Mouse (Mus musculus) embryonic facial prominence, embryonic 15.5 days (tissue): ENCODE results near the gene Synj2bp. TPM values are rescaled to one million over a fixed set of nuclear protein-coding genes. Genes with fewer than 3 reads are reported as not detected.
"Not testable (repeated sequence)": the region's sequence is repeated elsewhere in the genome, so short reads cannot be mapped to it uniquely, and the experiment has no call there.

ENCODE experiments used
- ATAC-seq: fragments of 200-750 bp; cut with Nextera tagmentation; 2 replicates; pipeline ENCODE4 v1.8.0; 2017; ENCODE audit warnings: low read depth, moderate TSS enrichment; ENCODE audit not compliant: insufficient number of reproducible peaks, low FRiP score, low TSS enrichment
- H3K27ac ChIP-seq: fragments of 300-500 bp; sonication (generic); replicated peaks from 2 replicates; pipeline ENCODE4 v1.5.1; 2015; ENCODE audit warnings: mild to moderate bottlenecking, inconsistent platforms
- H3K27me3 ChIP-seq: fragments of 300-500 bp; sonication (generic); 2 replicates; pipeline ENCODE4 v1.6.1; 2015; ENCODE audit warnings: inconsistent platforms
- H3K36me3 ChIP-seq: fragments of 300-500 bp; sonication (generic); 2 replicates; pipeline ENCODE4 v1.6.1; 2015; ENCODE audit warnings: mild to moderate bottlenecking, inconsistent platforms
- H3K4me1 ChIP-seq: fragments of 300-500 bp; sonication (generic); 2 replicates; pipeline ENCODE4 v1.6.1; 2015; ENCODE audit warnings: inconsistent platforms
- H3K4me2 ChIP-seq: fragments of 300-500 bp; sonication (generic); replicated peaks from 2 replicates; pipeline ENCODE4 v1.6.1; 2015; ENCODE audit warnings: mild to moderate bottlenecking, inconsistent platforms
- H3K4me3 ChIP-seq: fragments of 300-500 bp; sonication (generic); replicated peaks from 2 replicates; pipeline ENCODE4 v1.5.1; 2015; ENCODE audit warnings: mild to moderate bottlenecking, inconsistent platforms
- H3K9ac ChIP-seq: fragments of 300-500 bp; sonication (generic); 2 replicates; pipeline ENCODE4 v1.6.1; 2015; ENCODE audit warnings: inconsistent platforms
- H3K9me3 ChIP-seq: fragments of 300-500 bp; sonication (generic); replicated peaks from 2 replicates; pipeline ENCODE4 v1.6.1; 2016; ENCODE audit warnings: inconsistent platforms
- whole genome bisulfite sequencing: fragments of 180-500 bp; shearing (Covaris S2); methylation state at CpG from one replicate; pipeline ENCODE4 v1.1.7; 2015; 5-methylcytosine and 5-hydroxymethylcytosine counted together
- polyA plus RNA-seq: library from polyadenylated mRNA; unstranded; fragments of >200 nt; fragmentation: Nextera tagmentation; extraction: Ambion mirVana; gene quantifications from 2 replicates; pipeline ENCODE4 v1.2.1, GENCODE M21; 2015

Synj2bp gene
- 34.9 and 36.5 TPM in 2 replicates for polyA plus RNA-seq

DNA sequence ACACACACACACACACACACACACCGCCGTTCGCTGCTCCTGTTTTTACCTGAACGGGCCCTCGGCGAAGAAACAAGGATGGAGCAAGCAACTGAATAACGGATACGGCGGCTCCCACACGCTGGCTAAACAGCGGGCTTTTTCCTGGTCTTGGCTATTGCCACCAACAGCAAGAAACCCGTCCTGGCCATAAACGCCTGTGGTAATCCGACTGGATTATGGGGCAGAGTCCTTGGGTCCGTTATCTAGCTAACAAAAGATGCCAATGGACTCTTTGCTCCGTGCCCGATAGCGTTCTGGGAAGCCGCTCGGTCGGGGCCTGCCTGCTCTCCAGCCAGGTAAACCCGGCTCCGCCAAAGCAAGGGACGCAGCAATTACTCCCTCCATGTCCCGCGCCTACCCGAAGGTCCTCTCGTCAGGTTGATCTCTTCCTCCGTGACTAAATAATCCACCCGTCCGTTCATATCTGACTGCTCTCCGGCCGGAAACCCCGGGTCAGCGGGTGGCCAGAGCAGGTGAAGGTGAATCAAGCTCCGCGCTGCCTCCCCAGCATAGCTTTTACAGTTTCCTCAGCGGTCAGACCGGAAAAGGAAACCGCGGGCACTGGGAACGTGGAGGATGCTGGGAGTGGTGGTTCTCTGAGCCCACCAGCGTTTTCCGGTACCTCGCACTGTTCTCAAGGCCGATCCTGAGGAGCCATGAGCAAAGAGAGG is at the start of gene Synj2bp, which contains the start of gene Gm20498:
Gene Synj2bp (minus strand): TSS at position 596 of the 713 bp plus-strand sequence.
Gene Gm20498 (minus strand): TSS at position 590 of the 713 bp plus-strand sequence.
- H3K27ac ChIP-seq, result peak within 1 kb of the TSS; percentile 75
- H3K36me3 ChIP-seq, result no peaks in the 10 kb centered on the region
- peak within 1 kb of the TSS; percentile 61 for H3K9ac ChIP-seq
- H3K4me2 ChIP-seq, result peak within 1 kb of the TSS; percentile 59
- H3K27me3 ChIP-seq, result no peaks in the 10 kb centered on the region
- no peaks in the 10 kb centered on the region for H3K9me3 ChIP-seq
- peak; percentile 90 for ATAC-seq
- H3K4me3 ChIP-seq, result peak within 1 kb of the TSS; percentile 87
- H3K4me1 ChIP-seq, result peaks cover 6% of the 10 kb centered on the region; the same call in 1 of the 2 replicates
- WGBS, result under 1% methylated on average over 46 of the region's 46 CpGs

DNA sequence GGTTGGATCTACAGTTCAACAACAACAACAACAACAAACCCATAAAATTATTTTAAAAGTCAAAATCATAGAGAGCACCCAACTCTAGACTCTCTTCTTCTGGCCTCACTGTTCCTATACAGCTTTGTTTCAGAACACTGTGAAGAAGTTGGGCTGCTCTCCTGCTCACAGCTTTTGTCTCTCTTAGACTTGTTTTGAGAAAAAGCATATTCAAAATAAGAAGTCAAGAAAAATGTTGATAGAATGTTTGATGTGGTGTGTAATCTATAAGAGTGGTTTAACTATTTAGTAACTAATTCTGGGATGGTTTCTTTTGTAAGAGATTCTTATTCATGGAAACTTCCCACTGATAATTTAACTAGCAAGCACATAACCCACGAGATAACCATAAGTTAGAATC is 35.7 kb upstream of the Synj2bp start, which contains the start of gene Adam21:
Gene Adam21 (minus strand): TSS at position 101 of the 400 bp plus-strand sequence.
- H3K9ac ChIP-seq, result no peak within 1 kb of the TSS

DNA sequence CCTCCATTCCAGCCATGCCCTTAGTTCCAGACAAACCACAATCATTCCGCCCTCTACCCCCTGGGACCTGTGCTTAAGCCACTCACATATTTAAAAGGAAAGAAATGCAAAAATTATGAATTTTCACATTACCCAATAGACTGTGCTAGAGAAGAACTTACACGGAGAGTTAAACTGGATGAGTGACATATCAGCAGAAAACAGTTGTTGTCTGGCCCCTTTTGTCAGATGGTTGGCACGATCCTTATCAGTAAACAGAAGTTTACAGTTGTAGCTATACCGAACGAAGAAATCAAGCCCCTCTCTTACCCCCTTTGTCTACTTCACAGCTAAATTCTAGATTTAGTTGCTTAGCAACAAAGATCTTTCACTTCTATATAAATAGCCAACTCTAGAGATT is 35.2 kb upstream of the Synj2bp start:
- Histone ChIP-seq H3K27ac (no peak overlapping the region), H3K27me3 (no peaks in the 10 kb centered on the region), H3K36me3 (peaks cover 13% of the 10 kb centered on the region), H3K9me3 (no peaks in the 10 kb centered on the region), H3K4me3 (no peak overlapping the region), H3K4me1 (no peaks in the 10 kb centered on the region), H3K9ac (no peak overlapping the region), H3K4me2 (no peak overlapping the region)
- 89% methylated on average over 5 of the region's 5 CpGs for WGBS
- ATAC-seq, result no peak

More for the DNA sequence above, 35.7 kb upstream of the Synj2bp start, which contains the start of gene Adam21:
- H3K9me3 ChIP-seq, result no peaks in the 10 kb centered on the region
- H3K36me3 ChIP-seq, result peaks cover 15% of the 10 kb centered on the region
- H3K27ac ChIP-seq, result no peak within 1 kb of the TSS
- H3K4me3 ChIP-seq, result no peak within 1 kb of the TSS
- H3K4me2 ChIP-seq, result no peak within 1 kb of the TSS
- no peaks in the 10 kb centered on the region for H3K27me3 ChIP-seq
- no peak for ATAC-seq
- no peaks in the 10 kb centered on the region for H3K4me1 ChIP-seq
- 84% methylated on average over 1 of the region's 1 CpGs for WGBS

DNA sequence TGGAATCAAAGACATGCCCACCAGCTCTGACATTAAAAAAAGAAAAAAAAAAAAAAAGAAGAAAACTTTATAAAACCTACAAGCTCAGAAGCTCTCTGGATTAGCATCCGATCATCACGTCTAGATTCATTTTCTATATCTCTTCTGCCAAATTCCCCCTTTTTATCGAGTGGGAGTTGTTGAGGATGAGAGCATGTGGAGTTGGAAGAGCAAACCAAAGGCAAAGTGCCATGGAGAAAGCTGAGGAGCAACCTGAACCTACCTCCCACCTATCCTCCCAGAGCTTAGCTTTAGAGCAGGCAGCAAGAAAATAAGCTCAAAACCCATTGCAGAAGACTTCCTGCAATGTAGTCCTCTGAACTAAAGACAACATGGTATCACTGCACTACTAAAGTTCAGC is 31.5 kb upstream of the Synj2bp start:
- Histone ChIP-seq H3K27me3 (no peaks in the 10 kb centered on the region), H3K4me2 (no peak overlapping the region), H3K4me3 (no peak overlapping the region), H3K9me3 (no peaks in the 10 kb centered on the region), H3K4me1 (no peaks in the 10 kb centered on the region), H3K27ac (no peak overlapping the region), H3K9ac (no peak overlapping the region), H3K36me3 (no peaks in the 10 kb centered on the region)
- no peak for ATAC-seq
- 96% methylated on average over 3 of the region's 3 CpGs for WGBS

DNA sequence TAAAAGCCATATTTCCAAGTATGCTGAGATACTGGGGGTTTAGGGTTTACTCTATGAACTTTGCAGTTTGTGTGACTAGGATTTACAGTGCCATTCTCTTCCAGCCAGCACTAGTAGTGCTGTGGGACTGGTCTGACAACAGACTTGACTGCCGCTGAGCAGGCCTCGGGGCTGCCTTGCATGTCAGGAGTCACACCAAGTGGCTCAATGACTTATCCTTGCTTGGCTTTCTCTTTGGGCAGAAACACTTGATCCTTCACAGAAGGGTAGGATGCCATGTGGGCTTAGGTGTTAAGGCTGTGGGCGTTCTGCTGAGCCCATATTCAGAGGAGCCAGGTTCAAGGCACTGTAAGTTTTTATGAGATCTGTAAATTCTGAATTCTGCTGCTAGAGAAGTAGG is 16.6 kb upstream of the Synj2bp start:
- ATAC-seq, result no peak
- Histone ChIP-seq H3K4me3 (no peak overlapping the region), H3K36me3 (no peaks in the 10 kb centered on the region), H3K4me1 (no peaks in the 10 kb centered on the region), H3K27ac (no peak overlapping the region), H3K4me2 (no peak overlapping the region), H3K9ac (no peak overlapping the region), H3K9me3 (no peaks in the 10 kb centered on the region), H3K27me3 (no peaks in the 10 kb centered on the region)
- 78% methylated on average over 3 of the region's 3 CpGs for WGBS

- Histone ChIP-seq H3K9me3 (no peaks in the 10 kb centered on the region), H3K4me1 (no peaks in the 10 kb centered on the region), H3K36me3 (no peaks in the 10 kb centered on the region), H3K27me3 (no peaks in the 10 kb centered on the region), H3K9ac (no peak overlapping the region), H3K4me3 (no peak overlapping the region), H3K27ac (no peak overlapping the region), H3K4me2 (no peak overlapping the region)
- 68% methylated on average over 4 of the region's 4 CpGs for WGBS
- ATAC-seq, result no peak
Observed at GRCm38 (mm10) chr12:81547163-81547562, 14.5 kb upstream of the Synj2bp start.

- no peaks in the 10 kb centered on the region for H3K27me3 ChIP-seq
- H3K9me3 ChIP-seq, result no peaks in the 10 kb centered on the region
- H3K9ac ChIP-seq, result peak overlapping the region; percentile 61; the same call in 1 of the 2 replicates
- no peak overlapping the region for H3K27ac ChIP-seq
- no peaks in the 10 kb centered on the region for H3K36me3 ChIP-seq
- H3K4me3 ChIP-seq, result peak overlapping the region; percentile 87
- peak overlapping the region; percentile 59 for H3K4me2 ChIP-seq
- 32% methylated on average over 4 of the region's 4 CpGs for WGBS
- peak; percentile 24; the same call in 1 of the 2 replicates for ATAC-seq
- peaks cover 6% of the 10 kb centered on the region; the same call in 1 of the 2 replicates for H3K4me1 ChIP-seq
Observed at GRCm38 (mm10) chr12:81533029-81533419, 313 bp upstream of the Synj2bp start.

DNA sequence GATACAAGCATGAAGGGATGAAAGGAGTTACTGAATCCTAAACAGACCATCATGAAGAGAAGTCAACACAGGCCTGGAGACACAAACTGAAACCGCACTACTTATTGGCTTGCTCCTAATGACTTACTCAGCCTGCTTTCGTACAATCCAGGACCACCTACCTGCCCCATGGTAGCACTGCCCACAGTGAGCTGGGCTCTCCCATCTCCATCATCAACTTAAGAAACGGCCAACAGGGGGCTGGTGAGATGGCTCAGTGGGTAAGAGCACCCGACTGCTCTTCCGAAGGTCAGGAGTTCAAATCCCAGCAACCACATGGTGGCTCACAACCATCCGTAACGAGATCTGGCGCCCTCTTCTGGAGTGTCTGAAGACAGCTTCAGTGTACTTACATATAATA is 2.1 kb downstream of the Synj2bp start:
- H3K27ac ChIP-seq, H3K4me1 ChIP-seq, H3K36me3 ChIP-seq, H3K4me2 ChIP-seq, H3K27me3 ChIP-seq, ATAC-seq, H3K9me3 ChIP-seq, H3K4me3 ChIP-seq, H3K9ac ChIP-seq: not testable (repeated sequence)
- WGBS, result 63% methylated on average over 8 of the region's 8 CpGs

GRCm38 (mm10) chr12:81496906-81497305 is 35.8 kb downstream of the Synj2bp start:
- not testable (repeated sequence) for H3K27me3 ChIP-seq, H3K4me2 ChIP-seq, H3K36me3 ChIP-seq, H3K27ac ChIP-seq, H3K9ac ChIP-seq, H3K4me1 ChIP-seq, ATAC-seq, H3K9me3 ChIP-seq, H3K4me3 ChIP-seq
- 97% methylated on average over 9 of the region's 9 CpGs for WGBS

DNA sequence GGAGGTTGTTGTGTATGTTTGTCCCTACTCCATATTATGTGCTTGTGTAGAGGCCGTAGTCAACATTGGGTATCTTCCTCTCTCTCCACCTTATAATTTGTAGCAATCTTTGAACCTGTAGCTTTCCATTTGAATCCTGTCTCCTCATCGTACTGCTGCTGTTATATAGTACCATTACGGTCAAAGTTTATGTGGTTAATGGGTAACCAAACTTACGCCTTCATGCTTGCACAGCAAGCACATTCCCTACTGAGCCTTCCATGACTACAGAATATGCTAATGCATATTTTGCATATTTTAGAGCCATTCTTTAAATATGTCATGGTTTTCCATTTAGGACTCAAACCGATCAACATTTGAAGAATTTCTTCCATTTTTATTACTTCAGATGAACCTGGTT is 42.2 kb downstream of the Synj2bp start:
- WGBS, result 92% methylated on average over 5 of the region's 5 CpGs
- no peaks in the 10 kb centered on the region for H3K27me3 ChIP-seq
- H3K9ac ChIP-seq, result no peak overlapping the region
- ATAC-seq, result no peak
- H3K9me3 ChIP-seq, result no peaks in the 10 kb centered on the region
- H3K4me2 ChIP-seq, result no peak overlapping the region
- no peak overlapping the region for H3K27ac ChIP-seq
- no peak overlapping the region for H3K4me3 ChIP-seq
- 0 out of 2 replicates have a peak, but pooled peaks cover 3% of the 10 kb centered on the region for H3K36me3 ChIP-seq
- H3K4me1 ChIP-seq, result no peaks in the 10 kb centered on the region

DNA sequence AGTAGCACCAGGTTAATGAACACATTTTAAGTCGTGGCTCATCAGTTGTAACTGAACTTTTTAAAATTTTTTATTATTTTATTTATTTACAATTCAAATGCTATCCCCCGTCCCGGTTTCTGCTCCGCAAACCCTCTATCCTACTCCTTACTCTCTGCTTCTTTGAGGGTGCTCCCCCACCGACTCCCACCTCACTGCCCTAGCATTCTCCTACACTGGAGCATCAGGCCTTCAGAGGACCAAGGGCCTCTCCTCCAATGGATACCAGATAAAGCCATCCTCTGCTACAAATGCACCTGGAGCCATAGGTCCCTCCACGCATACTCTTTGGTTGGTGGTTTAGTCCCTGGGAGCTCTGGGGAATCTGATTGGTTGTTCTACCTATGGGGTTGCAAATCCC is 47.4 kb downstream of the Synj2bp start:
- H3K36me3 ChIP-seq, result no peaks in the 10 kb centered on the region
- H3K4me1 ChIP-seq, result 0 out of 2 replicates have a peak, but pooled peaks cover 2% of the 10 kb centered on the region
- H3K4me3 ChIP-seq, result peak overlapping the region; percentile 77
- 40% methylated on average over 6 of the region's 6 CpGs for WGBS
- H3K27ac ChIP-seq, result peak overlapping the region; percentile 94; the same call in 1 of the 2 replicates
- H3K9ac ChIP-seq, result no peak overlapping the region
- peak overlapping the region; percentile 52 for H3K4me2 ChIP-seq
- no peak for ATAC-seq
- H3K27me3 ChIP-seq, result no peaks in the 10 kb centered on the region
- no peaks in the 10 kb centered on the region for H3K9me3 ChIP-seq
